Mouse (Mus musculus): ENCODE data around the gene Grik3.

Gene Grik3

GRCm38 (mm10) chr4:125548190-125548589 is 57.7 kb downstream of the Grik3 start:
- DNase-seq, result no peak

- DNase-seq, result no peak
Measured at GRCm38 (mm10) chr4:125553754-125554153, 63.3 kb downstream of the Grik3 start.

- no peak for DNase-seq
Measured at GRCm38 (mm10) chr4:125556405-125557308, 66.2 kb downstream of the Grik3 start.

GRCm38 (mm10) chr4:125559564-125559963 is 69.1 kb downstream of the Grik3 start:
- no peak for DNase-seq

- no peak for DNase-seq
Measured at GRCm38 (mm10) chr4:125560806-125561205, 70.3 kb downstream of the Grik3 start.

- DNase-seq, result no peak
Measured at GRCm38 (mm10) chr4:125563579-125563978, 73.1 kb downstream of the Grik3 start.

GRCm38 (mm10) chr4:125564008-125564710 is 73.7 kb downstream of the Grik3 start:
- DNase-seq, result peak; percentile 15

GRCm38 (mm10) chr4:125565711-125566439 is 75.4 kb downstream of the Grik3 start:
- no peak for DNase-seq

- no peak for DNase-seq
Measured at GRCm38 (mm10) chr4:125568210-125568609, 77.7 kb downstream of the Grik3 start.

GRCm38 (mm10) chr4:125571651-125572311 is 81.3 kb downstream of the Grik3 start:
- DNase-seq, result no peak

- DNase-seq, result no peak
Measured at GRCm38 (mm10) chr4:125572312-125572663, 81.8 kb downstream of the Grik3 start.

GRCm38 (mm10) chr4:125573000-125573399 is 82.5 kb downstream of the Grik3 start:
- DNase-seq, result no peak

GRCm38 (mm10) chr4:125573951-125574675 is 83.6 kb downstream of the Grik3 start:
- DNase-seq, result no peak

- no peak for DNase-seq
Measured at GRCm38 (mm10) chr4:125580336-125580735, 89.8 kb downstream of the Grik3 start.

GRCm38 (mm10) chr4:125583272-125583671 is 92.8 kb downstream of the Grik3 start:
- no peak for DNase-seq

GRCm38 (mm10) chr4:125583935-125584334 is 93.4 kb downstream of the Grik3 start:
- DNase-seq, result no peak

- no peak for DNase-seq
Measured at GRCm38 (mm10) chr4:125584676-125585075, 94.2 kb downstream of the Grik3 start.

- DNase-seq, result no peak
Measured at GRCm38 (mm10) chr4:125587577-125587976, 97.1 kb downstream of the Grik3 start.

GRCm38 (mm10) chr4:125590241-125590919 is 99.9 kb downstream of the Grik3 start:
- peak; percentile 38 for DNase-seq

- DNase-seq, result no peak
Measured at GRCm38 (mm10) chr4:125592663-125593062, 102.2 kb downstream of the Grik3 start.

GRCm38 (mm10) chr4:125595011-125595410 is 104.5 kb downstream of the Grik3 start:
- DNase-seq, result no peak

GRCm38 (mm10) chr4:125598677-125599076 is 108.2 kb downstream of the Grik3 start:
- DNase-seq, result no peak

Data from lung, postnatal 14 days (tissue).